Mouse (Mus musculus) midbrain, embryonic 15.5 days (tissue): ENCODE results near the gene Galnt17. TPM values are rescaled to one million over a fixed set of nuclear protein-coding genes. Genes with fewer than 3 reads are reported as not detected.
A peak's percentile ranks its signal among the peaks of the same experiment; 100 is the strongest.

Source experiments
- ATAC-seq: fragments of 200-750 bp; cut with Nextera tagmentation; replicated peaks from 2 replicates; pipeline ENCODE4 v1.8.0; 2017; ENCODE audit warnings: moderate TSS enrichment
- H3K27ac ChIP-seq: fragments of 300-500 bp; sonication (generic); 2 replicates; pipeline ENCODE4 v1.5.1; 2015; ENCODE audit warnings: mild to moderate bottlenecking, inconsistent platforms
- H3K27me3 ChIP-seq: fragments of 300-500 bp; sonication (generic); replicated peaks from 2 replicates; pipeline ENCODE4 v1.6.1; 2015; ENCODE audit warnings: inconsistent platforms
- H3K36me3 ChIP-seq: fragments of 300-500 bp; sonication (generic); replicated peaks from 2 replicates; pipeline ENCODE4 v1.6.1; 2015; ENCODE audit warnings: inconsistent platforms
- H3K4me1 ChIP-seq: fragments of 300-500 bp; sonication (generic); 2 replicates; pipeline ENCODE4 v1.6.1; 2015; ENCODE audit warnings: inconsistent platforms
- H3K4me2 ChIP-seq: fragments of 300-500 bp; sonication (generic); 2 replicates; pipeline ENCODE4 v1.6.1; 2015; ENCODE audit warnings: inconsistent platforms, mild to moderate bottlenecking, moderate library complexity
- H3K4me3 ChIP-seq: fragments of 300-500 bp; sonication (generic); 2 replicates; pipeline ENCODE4 v1.5.1; 2015; ENCODE audit warnings: mild to moderate bottlenecking, inconsistent platforms
- H3K9ac ChIP-seq: fragments of 300-500 bp; sonication (generic); 2 replicates; pipeline ENCODE4 v1.6.1; 2015; ENCODE audit warnings: mild to moderate bottlenecking, inconsistent platforms
- H3K9me3 ChIP-seq: fragments of 300-500 bp; sonication (generic); 2 replicates; pipeline ENCODE4 v1.6.1; 2016; ENCODE audit warnings: inconsistent platforms
- WGBS: fragments of 180-500 bp; shearing (Covaris S2); methylation state at CpG from one replicate; pipeline ENCODE4 v1.1.7; 2015; ENCODE audit warnings: mixed read lengths; 5-methylcytosine and 5-hydroxymethylcytosine counted together
- polyA plus RNA-seq: library from polyadenylated mRNA; unstranded; fragments of >200 nt; fragmentation: Nextera tagmentation; extraction: Ambion mirVana; gene quantifications from 2 replicates; pipeline ENCODE4 v1.2.1, GENCODE M21; 2015

Galnt17 gene
- polyA plus RNA-seq, 1 experiment from 2014 or later = 7.5 TPM

DNA sequence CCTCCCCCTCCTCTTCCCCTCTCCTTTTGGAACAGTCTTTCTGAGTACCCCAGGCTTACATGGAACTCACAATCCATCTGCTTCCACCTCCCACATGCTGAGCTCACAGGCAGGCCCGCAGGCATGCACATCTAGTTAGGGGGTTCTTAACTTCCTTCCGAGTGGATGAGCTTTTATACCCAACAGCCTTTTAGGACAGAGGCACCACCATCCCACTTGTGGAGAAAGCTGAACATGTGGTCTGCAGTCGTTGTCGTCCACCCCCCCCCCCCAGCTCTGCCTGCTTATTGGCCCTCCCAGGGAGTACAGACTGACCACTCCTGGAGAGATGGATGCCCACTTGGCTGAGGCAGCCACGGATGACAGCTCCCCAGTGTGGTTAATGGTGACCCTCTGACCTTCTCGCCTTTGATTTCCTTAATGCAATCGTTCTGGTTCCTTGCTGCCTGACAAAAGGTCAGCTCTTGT lies 370.0 kb downstream of the Galnt17 start:
- H3K27ac ChIP-seq = peak overlapping the region; percentile 49; the same call in 1 of the 2 replicates
- ATAC-seq = no peak

DNA sequence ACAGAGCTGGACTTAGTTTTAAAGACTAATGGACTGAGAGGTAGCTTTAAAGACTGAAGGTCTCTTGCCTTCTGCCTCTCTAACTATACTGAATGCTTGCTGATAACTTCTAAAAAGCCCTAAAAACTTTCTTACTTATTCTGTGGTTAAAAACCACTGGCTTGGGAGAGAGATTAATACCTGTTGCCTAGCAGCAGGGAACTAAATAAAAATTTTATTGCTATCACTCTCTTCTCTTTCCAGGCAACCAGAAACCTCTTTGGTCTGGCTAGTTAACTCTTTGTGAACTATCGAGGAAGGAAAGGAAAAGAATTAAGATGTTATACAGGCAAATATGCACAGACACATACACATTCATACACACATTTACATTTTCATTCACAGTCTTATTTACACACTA lies 377.3 kb downstream of the Galnt17 start:
- no peaks in the 10 kb centered on the region for H3K27me3 ChIP-seq
- H3K4me2 ChIP-seq = no peak overlapping the region
- WGBS = 70% methylated on average over 1 of the region's 1 CpGs
- no peaks in the 10 kb centered on the region for H3K36me3 ChIP-seq
- no peak for ATAC-seq
- no peak overlapping the region for H3K9ac ChIP-seq
- H3K9me3 ChIP-seq = no peaks in the 10 kb centered on the region
- no peaks in the 10 kb centered on the region for H3K4me1 ChIP-seq
- H3K4me3 ChIP-seq = no peak overlapping the region
- no peak overlapping the region for H3K27ac ChIP-seq

More for the DNA sequence above, 370.0 kb downstream of the Galnt17 start:
- WGBS = 4% methylated on average over 7 of the region's 7 CpGs
- Histone ChIP-seq H3K4me1 (peaks cover 13% of the 10 kb centered on the region), H3K9ac (no peak overlapping the region), H3K4me3 (no peak overlapping the region), H3K4me2 (no peak overlapping the region), H3K27me3 (no peaks in the 10 kb centered on the region), H3K36me3 (no peaks in the 10 kb centered on the region), H3K9me3 (no peaks in the 10 kb centered on the region)

DNA sequence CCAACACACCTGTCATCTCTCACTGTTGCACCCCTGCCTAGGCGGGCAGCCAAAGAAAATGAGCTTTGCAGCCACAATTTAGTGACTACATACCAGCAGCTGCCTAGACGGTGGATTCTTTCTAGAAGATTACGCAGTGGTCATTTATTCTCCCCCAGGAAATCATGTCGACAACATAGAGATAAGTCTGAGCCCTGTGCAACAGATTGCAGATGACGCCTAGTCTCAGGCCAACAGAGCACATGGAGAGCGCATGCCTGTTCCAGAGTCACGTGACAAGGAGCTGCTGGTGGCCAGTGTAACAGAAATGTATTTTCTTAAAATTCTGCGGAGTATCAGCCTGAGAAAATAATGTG lies 380.5 kb downstream of the Galnt17 start:
- no peak overlapping the region for H3K27ac ChIP-seq
- H3K27me3 ChIP-seq = no peaks in the 10 kb centered on the region
- H3K9me3 ChIP-seq = no peaks in the 10 kb centered on the region
- 78% methylated on average over 8 of the region's 8 CpGs for WGBS
- no peak overlapping the region for H3K9ac ChIP-seq
- no peak overlapping the region for H3K4me2 ChIP-seq
- ATAC-seq = no peak
- peaks cover 8% of the 10 kb centered on the region; the same call in 1 of the 2 replicates for H3K4me1 ChIP-seq
- no peaks in the 10 kb centered on the region for H3K36me3 ChIP-seq
- no peak overlapping the region for H3K4me3 ChIP-seq

DNA sequence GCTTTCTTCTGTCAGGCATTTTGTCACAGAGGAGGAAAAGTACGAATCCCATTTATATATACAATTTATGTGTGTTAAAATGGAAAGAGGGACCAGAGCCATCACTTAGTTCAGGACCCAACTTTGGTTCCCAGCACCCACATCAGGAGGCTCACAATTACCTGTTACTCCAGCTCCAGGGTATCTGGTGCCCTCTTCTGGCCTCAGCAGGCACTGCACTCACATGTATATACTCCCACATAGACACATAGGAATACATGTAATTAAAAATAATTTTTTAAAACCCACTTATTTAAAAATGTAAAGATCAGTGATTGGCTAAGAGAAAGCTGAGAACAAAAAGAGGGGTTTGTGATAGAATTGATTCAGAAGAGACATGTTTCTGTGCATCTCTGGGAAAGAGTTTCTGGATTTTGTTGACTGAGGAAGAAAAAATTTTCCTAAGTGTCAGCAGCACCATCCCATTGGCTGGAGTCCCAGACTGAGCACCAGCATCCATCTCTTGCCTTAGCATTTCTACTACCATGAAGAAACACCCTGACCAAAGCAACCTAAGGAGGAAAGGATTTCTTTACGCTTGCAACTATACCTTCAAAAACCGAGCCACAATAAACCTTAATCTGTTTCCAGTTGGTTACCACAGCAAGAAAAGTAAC lies 381.0 kb downstream of the Galnt17 start:
- WGBS = 88% methylated on average over 3 of the region's 3 CpGs

GRCm38 (mm10) chr5:130925681-130926080 lies 382.6 kb downstream of the Galnt17 start:
- Histone ChIP-seq H3K4me3 (no peak overlapping the region), H3K27ac (no peak overlapping the region), H3K9me3 (no peaks in the 10 kb centered on the region), H3K27me3 (no peaks in the 10 kb centered on the region), H3K9ac (no peak overlapping the region), H3K36me3 (no peaks in the 10 kb centered on the region), H3K4me2 (no peak overlapping the region), H3K4me1 (peaks cover 8% of the 10 kb centered on the region; the same call in 1 of the 2 replicates)
- no peak for ATAC-seq
- 91% methylated on average over 7 of the region's 7 CpGs for WGBS

More for the DNA sequence above, 381.0 kb downstream of the Galnt17 start:
- ATAC-seq = no peak
- H3K27me3 ChIP-seq = no peaks in the 10 kb centered on the region
- no peaks in the 10 kb centered on the region for H3K36me3 ChIP-seq
- no peaks in the 10 kb centered on the region for H3K9me3 ChIP-seq
- no peak overlapping the region for H3K9ac ChIP-seq
- H3K27ac ChIP-seq = no peak overlapping the region
- no peak overlapping the region for H3K4me3 ChIP-seq
- H3K4me2 ChIP-seq = no peak overlapping the region
- peaks cover 8% of the 10 kb centered on the region; the same call in 1 of the 2 replicates for H3K4me1 ChIP-seq

- H3K4me2 ChIP-seq = no peak overlapping the region
- no peak overlapping the region for H3K27ac ChIP-seq
- ATAC-seq = peak; percentile 65; the same call in 1 of the 2 replicates
- no peaks in the 10 kb centered on the region for H3K36me3 ChIP-seq
- no peak overlapping the region for H3K9ac ChIP-seq
- no peak overlapping the region for H3K4me3 ChIP-seq
- no peaks in the 10 kb centered on the region for H3K9me3 ChIP-seq
- no peaks in the 10 kb centered on the region for H3K27me3 ChIP-seq
- peaks cover 8% of the 10 kb centered on the region; the same call in 1 of the 2 replicates for H3K4me1 ChIP-seq
- 22% methylated on average over 2 of the region's 2 CpGs for WGBS
These were observed 384.0 kb downstream of the Galnt17 start for GRCm38 (mm10) chr5:130924245-130924827.

- no peak for ATAC-seq
- WGBS = 92% methylated on average over 7 of the region's 7 CpGs
These were observed 388.3 kb downstream of the Galnt17 start for GRCm38 (mm10) chr5:130919969-130920368.

DNA sequence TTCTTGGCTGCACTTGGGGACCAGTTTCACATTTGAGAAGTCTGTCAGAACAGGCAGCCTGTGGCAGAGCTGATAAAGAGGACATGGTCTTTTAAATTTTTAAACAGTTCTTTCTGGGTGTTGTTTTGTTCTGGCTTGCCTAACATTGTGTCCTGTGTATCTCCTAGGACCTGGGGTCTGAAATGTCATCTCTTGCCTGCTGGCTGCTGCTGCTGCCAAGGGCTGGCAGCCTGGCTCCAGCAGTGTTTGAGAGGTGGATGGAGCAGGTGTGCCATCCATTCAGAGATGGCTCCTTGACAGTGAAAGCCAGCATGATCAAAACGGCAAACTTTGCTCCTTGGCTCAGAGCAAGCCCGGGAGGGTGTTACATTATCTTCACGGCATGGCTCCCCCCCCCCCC lies 393.7 kb downstream of the Galnt17 start:
- no peak overlapping the region for H3K9ac ChIP-seq
- H3K4me1 ChIP-seq = no peaks in the 10 kb centered on the region
- no peak overlapping the region for H3K27ac ChIP-seq
- no peak for ATAC-seq
- WGBS = 63% methylated on average over 3 of the region's 3 CpGs
- H3K4me2 ChIP-seq = no peak overlapping the region
- no peak overlapping the region for H3K4me3 ChIP-seq
- H3K27me3 ChIP-seq = no peaks in the 10 kb centered on the region
- no peaks in the 10 kb centered on the region for H3K9me3 ChIP-seq
- H3K36me3 ChIP-seq = no peaks in the 10 kb centered on the region

More at GRCm38 (mm10) chr5:130919969-130920368, 388.3 kb downstream of the Galnt17 start:
- Histone ChIP-seq H3K27ac (no peak overlapping the region), H3K9me3 (no peaks in the 10 kb centered on the region), H3K27me3 (no peaks in the 10 kb centered on the region), H3K36me3 (no peaks in the 10 kb centered on the region), H3K4me2 (no peak overlapping the region), H3K9ac (no peak overlapping the region), H3K4me3 (no peak overlapping the region), H3K4me1 (peaks cover 8% of the 10 kb centered on the region; the same call in 1 of the 2 replicates)

- no peak for ATAC-seq
- H3K4me3 ChIP-seq = no peak overlapping the region
- H3K4me1 ChIP-seq = no peaks in the 10 kb centered on the region
- no peak overlapping the region for H3K4me2 ChIP-seq
- 82% methylated on average over 2 of the region's 2 CpGs for WGBS
- no peaks in the 10 kb centered on the region for H3K36me3 ChIP-seq
- H3K27me3 ChIP-seq = no peaks in the 10 kb centered on the region
- H3K27ac ChIP-seq = no peak overlapping the region
- H3K9me3 ChIP-seq = no peaks in the 10 kb centered on the region
- H3K9ac ChIP-seq = no peak overlapping the region
These were observed 396.7 kb downstream of the Galnt17 start for GRCm38 (mm10) chr5:130911551-130911950.

DNA sequence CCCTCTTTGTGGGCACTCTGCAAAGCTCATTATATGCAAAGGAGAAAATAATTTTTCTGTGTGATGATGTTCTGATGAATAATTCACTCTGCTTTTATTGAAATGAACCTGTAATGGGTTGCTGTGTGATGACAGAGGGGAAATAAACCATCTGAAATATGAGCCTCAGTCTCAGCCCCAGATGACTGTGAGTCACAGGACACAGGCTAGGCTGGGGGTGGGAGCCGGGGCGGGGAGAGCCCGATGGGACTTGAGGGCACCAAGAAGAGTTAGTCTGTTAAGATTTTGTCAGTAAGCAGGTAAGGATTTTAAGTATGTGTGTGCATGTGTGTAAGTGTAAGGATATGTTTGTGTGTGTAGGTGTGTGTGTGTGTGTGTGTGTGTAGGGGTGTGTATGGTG lies 406.6 kb downstream of the Galnt17 start:
- WGBS = 96% methylated on average over 3 of the region's 3 CpGs
- no peaks in the 10 kb centered on the region for H3K9me3 ChIP-seq

GRCm38 (mm10) chr5:130895991-130896390 lies 412.3 kb downstream of the Galnt17 start:
- 98% methylated on average over 3 of the region's 3 CpGs for whole genome bisulfite sequencing
- ATAC-seq = no peak

More for the DNA sequence above, 406.6 kb downstream of the Galnt17 start:
- H3K27me3 ChIP-seq = no peaks in the 10 kb centered on the region
- no peak overlapping the region for H3K27ac ChIP-seq
- H3K9ac ChIP-seq = no peak overlapping the region
- no peak overlapping the region for H3K4me2 ChIP-seq
- no peak overlapping the region for H3K4me3 ChIP-seq
- H3K4me1 ChIP-seq = no peaks in the 10 kb centered on the region
- no peak for ATAC-seq
- no peaks in the 10 kb centered on the region for H3K36me3 ChIP-seq

DNA sequence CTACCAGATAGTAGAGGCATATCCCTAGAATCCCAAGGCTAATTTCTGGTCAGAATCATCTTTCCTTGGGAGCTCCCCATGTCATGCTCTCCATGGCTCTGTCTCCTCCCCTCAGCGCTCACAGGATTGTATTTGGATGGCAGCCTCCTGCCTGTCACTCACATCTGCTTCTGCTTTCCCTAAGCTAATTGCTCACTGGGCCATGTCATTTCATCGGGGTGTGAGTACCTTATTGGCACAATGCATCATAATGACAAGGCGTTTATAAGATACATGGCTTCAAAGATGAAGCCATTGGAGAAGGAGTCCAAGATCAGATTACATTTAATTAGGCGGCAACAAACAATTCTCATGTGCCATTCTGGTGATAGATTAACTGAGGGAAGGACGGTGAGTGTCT lies 416.6 kb downstream of the Galnt17 start:
- no peaks in the 10 kb centered on the region for H3K9me3 ChIP-seq
- no peak overlapping the region for H3K4me2 ChIP-seq
- H3K27me3 ChIP-seq = no peaks in the 10 kb centered on the region
- no peak for ATAC-seq
- H3K4me1 ChIP-seq = no peaks in the 10 kb centered on the region
- H3K27ac ChIP-seq = no peak overlapping the region
- WGBS = 60% methylated on average over 5 of the region's 5 CpGs
- no peak overlapping the region for H3K4me3 ChIP-seq
- H3K9ac ChIP-seq = no peak overlapping the region
- no peaks in the 10 kb centered on the region for H3K36me3 ChIP-seq

More at GRCm38 (mm10) chr5:130895991-130896390, 412.3 kb downstream of the Galnt17 start:
- H3K9me3 ChIP-seq = no peaks in the 10 kb centered on the region
- H3K27ac ChIP-seq = no peak overlapping the region
- H3K4me2 ChIP-seq = no peak overlapping the region
- no peak overlapping the region for H3K4me3 ChIP-seq
- H3K27me3 ChIP-seq = no peaks in the 10 kb centered on the region
- no peaks in the 10 kb centered on the region for H3K4me1 ChIP-seq
- H3K36me3 ChIP-seq = no peaks in the 10 kb centered on the region
- H3K9ac ChIP-seq = no peak overlapping the region

GRCm38 (mm10) chr5:130880331-130880730 lies 428.0 kb downstream of the Galnt17 start:
- Histone ChIP-seq H3K36me3 (no peaks in the 10 kb centered on the region), H3K4me1 (no peaks in the 10 kb centered on the region), H3K9me3 (no peaks in the 10 kb centered on the region), H3K4me2 (no peak overlapping the region), H3K9ac (no peak overlapping the region), H3K27me3 (no peaks in the 10 kb centered on the region), H3K4me3 (no peak overlapping the region), H3K27ac (no peak overlapping the region)
- no peak for ATAC-seq
- 81% methylated on average over 5 of the region's 5 CpGs for WGBS
